25 mouse cellular contexts compared by ENCODE assay signal in the genomic region with DNA sequence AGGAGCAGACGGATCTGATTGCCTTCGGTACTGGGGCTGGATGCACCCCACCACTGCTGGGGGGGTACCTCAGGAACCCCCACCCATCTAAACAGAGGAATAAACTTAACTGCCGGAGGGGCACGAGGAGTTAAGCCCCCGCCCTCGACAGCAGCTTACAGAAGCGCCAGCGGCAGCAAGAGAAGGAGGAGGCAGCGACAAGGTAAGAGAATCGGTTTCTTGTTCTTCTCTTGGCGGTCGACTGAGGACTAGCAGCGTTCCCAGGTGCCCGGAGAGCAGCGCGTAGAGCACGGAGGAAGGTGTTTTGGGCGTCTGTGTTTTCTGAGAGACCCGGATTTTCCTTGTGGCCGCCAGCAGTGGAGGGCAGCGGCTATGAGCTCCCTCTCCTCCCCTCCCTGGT. TPM values are rescaled to one million over a fixed set of nuclear protein-coding genes. Genes with fewer than 3 reads are reported as not detected.
A peak's percentile ranks its signal among the peaks of the same experiment; 100 is the strongest.
DNase-seq lines count a peak whose midpoint lies in the region; ATAC-seq and TF ChIP-seq lines count a peak whose summit lies in the region.
"Had no signal": no experiment of that assay in that cellular context is flagged by ENCODE, and none has a peak within 500 bp of the region (broad histone marks: within the 10 kb centered on the region; RNA-seq: fewer than 3 reads in every experiment).

No protein-coding gene starts in this region.

- H3K36me3 ChIP-seq in kidney, embryonic 14.5 days (ENCODE audit: control insufficient read depth, insufficient read depth, low read length), result no peaks in the 10 kb centered on the region
- H3K36me3 ChIP-seq in CH12.LX (replicated peaks in 1 of 2; ENCODE audit: control insufficient read depth in 1 of 2, insufficient read depth in 1 of 2, low read length in 1 of 2) (no peaks in the 10 kb centered on the region), myocyte (ENCODE audit: control insufficient read depth, insufficient read depth) (no peaks in the 10 kb centered on the region)
- H3K36me3 ChIP-seq in intestine, embryonic 16.5 days (ENCODE audit: control insufficient read depth, insufficient read depth, low read length), result no peaks in the 10 kb centered on the region
- H3K36me3 ChIP-seq: lung, embryonic 15.5 days; midbrain, embryonic 12.5 days had no signal

- WGBS in kidney, embryonic 14.5 days, result 3% methylated on average over 21 of the region's 21 CpGs
- 2% methylated on average over 21 of the region's 21 CpGs for WGBS in intestine, embryonic 16.5 days

- dilution Hi-C loops in CH12.LX (cut with MboI; ENCODE audit: extremely low pct_ligation_motif_present, extremely low pct_unique_long_range_greater_than_20kb, low sequenced_read_pairs), result no loop called here

- H3K4me2 ChIP-seq in kidney, embryonic 14.5 days (replicated peaks; ENCODE audit: low read depth, low read length), result peak overlapping the region; percentile 89
- peak overlapping the region; percentile 0; the same call in 1 of the 2 replicates for H3K4me2 ChIP-seq in CH12.LX (ENCODE audit: insufficient read depth, low read depth, poor library complexity, severe bottlenecking)
- peak overlapping the region; percentile 23; the same call in 1 of the 2 replicates for H3K4me2 ChIP-seq in intestine, embryonic 16.5 days (ENCODE audit: low read depth, low read length)
- H3K4me2 ChIP-seq in myocyte (ENCODE audit: low read depth), result peak overlapping the region; percentile 98
- H3K4me2 ChIP-seq: forebrain, embryonic 13.5 days; lung, embryonic 15.5 days; midbrain, embryonic 12.5 days had no signal

- ATAC-seq in kidney, embryonic 14.5 days (ENCODE audit: low FRiP score, low TSS enrichment), result no peak
- no peak for ATAC-seq in intestine, embryonic 16.5 days
- ATAC-seq: forebrain, embryonic 13.5 days had no signal

- H3K79me2 ChIP-seq in CH12.LX (replicated peaks; ENCODE audit: control insufficient read depth, extremely low read depth, insufficient read depth, poor library complexity, severe bottlenecking) (no peaks in the 10 kb centered on the region), myocyte (ENCODE audit: control insufficient read depth, insufficient read depth) (peaks cover 100% of the 10 kb centered on the region)

- no peak for TF ChIP-seq EP300 in CH12.LX (IDR thresholded peaks at IDR 0.05; ENCODE audit: low read length)

- H3K4me1 ChIP-seq in kidney, embryonic 14.5 days (ENCODE audit: control insufficient read depth, insufficient read depth, low read length), result peaks cover 4% of the 10 kb centered on the region; the same call in 1 of the 2 replicates
- H3K4me1 ChIP-seq in CH12.LX (ENCODE audit: control insufficient read depth in 1 of 2, insufficient read depth in 2 of 2), result peaks cover 5 to 8% of the 10 kb centered on the region in 2 experiments
- peaks cover 3% of the 10 kb centered on the region; the same call in 1 of the 2 replicates for H3K4me1 ChIP-seq in intestine, embryonic 16.5 days (ENCODE audit: control insufficient read depth, insufficient read depth, low read length)
- H3K4me1 ChIP-seq: forebrain, embryonic 13.5 days; midbrain, embryonic 12.5 days had no signal

- H3K9me3 ChIP-seq in kidney, embryonic 14.5 days (ENCODE audit: control insufficient read depth, low read length), result no peaks in the 10 kb centered on the region
- H3K9me3 ChIP-seq in CH12.LX (replicated peaks; ENCODE audit: low read length), result no peaks in the 10 kb centered on the region
- H3K9me3 ChIP-seq in intestine, embryonic 16.5 days (ENCODE audit: control insufficient read depth, low read length), result no peaks in the 10 kb centered on the region
- H3K9me3 ChIP-seq: forebrain, embryonic 13.5 days; lung, embryonic 15.5 days; midbrain, embryonic 12.5 days had no signal

- H3K4me3 ChIP-seq in kidney, embryonic 14.5 days (ENCODE audit: low read length), result peak overlapping the region; percentile 70
- no peak overlapping the region for H3K4me3 ChIP-seq in CH12.LX (replicated peaks in 1 of 3; ENCODE audit: low read depth in 2 of 3, low read length in 2 of 3, poor library complexity in 1 of 3)
- H3K4me3 ChIP-seq in intestine, embryonic 16.5 days (ENCODE audit: low read length), result no peak overlapping the region
- peak overlapping the region; percentile 21 for H3K4me3 ChIP-seq in myocyte
- H3K4me3 ChIP-seq: erythroblast, embryonic 14.5 days; forebrain, embryonic 13.5 days; layer of hippocampus, adult 2 months; lung, embryonic 15.5 days; midbrain, embryonic 12.5 days had no signal

- peak overlapping the region; percentile 3 for H3ac ChIP-seq in myocyte (ENCODE audit: control insufficient read depth, insufficient read length)

- DNase-seq in kidney, adult 11 months, result no peak
- no peak for DNase-seq in CH12.LX (ENCODE audit: extremely low read depth)
- no peak for DNase-seq in heart, postnatal 10 days
- no peak for DNase-seq in urinary bladder, postnatal 10 days (ENCODE audit: low spot score)
- DNase-seq: adrenal gland, adult 8-10 months; cerebellum, adult 9-11 months; layer of hippocampus, postnatal 36 days; right cerebral cortex, adult 18-20 months; thymus, postnatal 25 days had no signal

- intact Hi-C loops in heart, postnatal 10 days (cut with DNase I), result no loop called here

- no peak for TF ChIP-seq RAD21 in CH12.LX (IDR thresholded peaks at IDR 0.05; ENCODE audit: low read depth, low read length)

- H3K27me3 ChIP-seq in kidney, embryonic 14.5 days (ENCODE audit: control insufficient read depth, insufficient read depth, low read length), result peaks cover 14% of the 10 kb centered on the region
- H3K27me3 ChIP-seq in CH12.LX (replicated peaks) (peaks cover 95% of the 10 kb centered on the region), myocyte (ENCODE audit: control insufficient read depth, insufficient read depth, insufficient read length) (no peaks in the 10 kb centered on the region)
- H3K27me3 ChIP-seq in intestine, embryonic 16.5 days (replicated peaks; ENCODE audit: control insufficient read depth, insufficient read depth, low read length), result peaks cover 89% of the 10 kb centered on the region

- TF ChIP-seq POLR2A in CH12.LX (IDR thresholded peaks at IDR 0.05; ENCODE audit: low read depth, low read length) (no peak), myocyte (IDR thresholded peaks at IDR 0.05; ENCODE audit: insufficient read length, low read depth) (no peak)

- no peak for TF ChIP-seq CTCF in CH12.LX (conservative IDR thresholded peaks at IDR 0.05 in 1 of 2, IDR thresholded peaks at IDR 0.05 in 1 of 2; ENCODE audit: low read depth in 2 of 2, low read length in 2 of 2)

- peak overlapping the region; percentile 89 for H3K27ac ChIP-seq in kidney, embryonic 14.5 days (ENCODE audit: low read depth, low read length)
- no peak overlapping the region for H3K27ac ChIP-seq in CH12.LX (ENCODE audit: insufficient read depth, low read depth)
- H3K27ac ChIP-seq in intestine, embryonic 16.5 days (ENCODE audit: low read length), result no peak overlapping the region
- H3K27ac ChIP-seq: forebrain, embryonic 13.5 days; layer of hippocampus, adult 2 months; liver, embryonic 14.5 days; lung, embryonic 15.5 days; macrophage; midbrain, embryonic 12.5 days had no signal

- H3K9ac ChIP-seq in kidney, embryonic 14.5 days (ENCODE audit: low read depth, low read length), result peak overlapping the region; percentile 80
- no peak overlapping the region for H3K9ac ChIP-seq in CH12.LX (ENCODE audit: insufficient read depth, low read depth)
- no peak overlapping the region for H3K9ac ChIP-seq in intestine, embryonic 16.5 days (ENCODE audit: low read depth, low read length)
- H3K9ac ChIP-seq: forebrain, embryonic 13.5 days; liver, embryonic 14.5 days; lung, embryonic 15.5 days; midbrain, embryonic 12.5 days had no signal

- in situ Hi-C loops in CH12.LX (cut with MboI; ENCODE audit: low pct_ligation_motif_present, low pct_unique_long_range_greater_than_20kb, low sequenced_read_pairs), result no loop called here

RNA-seq across cellular contexts. Expression of gene Hoxc9, which starts 4.0 kb away (rescaled TPM):
- polyA plus RNA-seq in kidney, embryonic 14.5 days (2014; fragmentation: Nextera tagmentation; extraction: Ambion mirVana), result 10.3 and 10.7 TPM in 2 replicates
- not detected in 2 replicates for total RNA-seq in CH12.LX (2012; rRNA removed)
- total RNA-seq in CH12.LX (2014; rRNA removed), result 0.12 TPM in 1 of 2 replicates, not detected in the other
- polyA plus RNA-seq in CH12.LX (2012; ENCODE audit: insufficient read length, low read depth), result 0.20 and 0.26 TPM in 2 replicates
- polyA plus RNA-seq in intestine, embryonic 16.5 days (2015; fragmentation: Nextera tagmentation; extraction: Ambion mirVana), result 0.49 and 0.76 TPM in 2 replicates
- polyA plus RNA-seq in myocyte (2012; fragmentation: generic; extraction: Trizol), result 10.5 TPM
- not detected for total RNA-seq in heart, postnatal 10 days (2021)
- total RNA-seq: layer of hippocampus, adult 2 months; layer of hippocampus, postnatal 36 days; left cerebral cortex, postnatal 36 days had no signal
- polyA plus RNA-seq: cortical plate, adult 2 months; embryonic facial prominence, embryonic 11.5 days; erythroblast, embryonic 14.5 days; forebrain, embryonic 13.5 days; heart, postnatal 0 days; hindbrain, embryonic 11.5 days; lung, embryonic 15.5 days; macrophage; midbrain, embryonic 12.5 days had no signal

RNA-seq across cellular contexts. Expression of gene Hoxc5, which starts 5.0 kb away (rescaled TPM):
- 5.1 and 5.8 TPM in 2 replicates for polyA plus RNA-seq in kidney, embryonic 14.5 days (2014; fragmentation: Nextera tagmentation; extraction: Ambion mirVana)
- not detected in 2 replicates for total RNA-seq in CH12.LX (2012; rRNA removed)
- total RNA-seq in CH12.LX (2014; rRNA removed), result 0.15 TPM in 1 of 2 replicates, not detected in the other
- 0.16 and 0.22 TPM in 2 replicates for polyA plus RNA-seq in CH12.LX (2012; ENCODE audit: insufficient read length, low read depth)
- polyA plus RNA-seq in intestine, embryonic 16.5 days (2015; fragmentation: Nextera tagmentation; extraction: Ambion mirVana), result 6.8 and 7.2 TPM in 2 replicates
- 1.2 TPM for polyA plus RNA-seq in myocyte (2012; fragmentation: generic; extraction: Trizol)
- under 1 TPM; 0.12 to 0.15 TPM for total RNA-seq in heart, postnatal 10 days (2021)
- total RNA-seq: layer of hippocampus, adult 2 months; layer of hippocampus, postnatal 36 days; left cerebral cortex, postnatal 36 days had no signal
- polyA plus RNA-seq: cortical plate, adult 2 months; erythroblast, embryonic 14.5 days; forebrain, embryonic 13.5 days; heart, postnatal 0 days; macrophage; midbrain, embryonic 12.5 days had no signal

RNA-seq across cellular contexts. Expression of gene Hoxc10, which starts 5.7 kb away (rescaled TPM):
- 62.9 and 64.5 TPM in 2 replicates for polyA plus RNA-seq in kidney, embryonic 14.5 days (2014; fragmentation: Nextera tagmentation; extraction: Ambion mirVana)
- total RNA-seq in CH12.LX (2012; rRNA removed) (not detected in 2 replicates), CH12.LX (2014; rRNA removed) (not detected in 2 replicates)
- polyA plus RNA-seq in CH12.LX (2012; ENCODE audit: insufficient read length, low read depth) (0.11 and 0.12 TPM in 2 replicates), myocyte (2012; fragmentation: generic; extraction: Trizol) (43.5 TPM)
- polyA plus RNA-seq in intestine, embryonic 16.5 days (2015; fragmentation: Nextera tagmentation; extraction: Ambion mirVana), result 1.1 and 1.3 TPM in 2 replicates
- not detected for total RNA-seq in heart, postnatal 10 days (2021)
- total RNA-seq: layer of hippocampus, adult 2 months; layer of hippocampus, postnatal 36 days; left cerebral cortex, postnatal 36 days had no signal
- polyA plus RNA-seq: cortical plate, adult 2 months; embryonic facial prominence, embryonic 11.5 days; erythroblast, embryonic 14.5 days; forebrain, embryonic 13.5 days; heart, postnatal 0 days; hindbrain, embryonic 11.5 days; liver, embryonic 14.5 days; lung, embryonic 15.5 days; macrophage; midbrain, embryonic 12.5 days; small intestine, adult 2 months had no signal

RNA-seq across cellular contexts. Expression of gene Hoxc11, which starts 18.0 kb away (rescaled TPM):
- 2.9 and 4.4 TPM in 2 replicates for polyA plus RNA-seq in kidney, embryonic 14.5 days (2014; fragmentation: Nextera tagmentation; extraction: Ambion mirVana)
- total RNA-seq in CH12.LX (2012; rRNA removed) (not detected in 2 replicates), CH12.LX (2014; rRNA removed) (not detected in 2 replicates)
- polyA plus RNA-seq in CH12.LX (2012; ENCODE audit: insufficient read length, low read depth) (not detected in 2 replicates), myocyte (2012; fragmentation: generic; extraction: Trizol) (20.5 TPM)
- polyA plus RNA-seq in intestine, embryonic 16.5 days (2015; fragmentation: Nextera tagmentation; extraction: Ambion mirVana), result 0.06 TPM in 1 of 2 replicates, not detected in the other
- not detected for total RNA-seq in heart, postnatal 10 days (2021)
- total RNA-seq: adrenal gland, adult 8-10 months; layer of hippocampus, adult 2 months; layer of hippocampus, postnatal 36 days; left cerebral cortex, postnatal 36 days had no signal
- polyA plus RNA-seq: cortical plate, adult 2 months; embryonic facial prominence, embryonic 11.5 days; erythroblast, embryonic 14.5 days; forebrain, embryonic 13.5 days; heart, postnatal 0 days; hindbrain, embryonic 11.5 days; liver, embryonic 14.5 days; lung, embryonic 15.5 days; macrophage; midbrain, embryonic 12.5 days; small intestine, adult 2 months had no signal

RNA-seq across cellular contexts. Expression of gene Hoxc8, which starts 18.2 kb away (rescaled TPM):
- polyA plus RNA-seq in kidney, embryonic 14.5 days (2014; fragmentation: Nextera tagmentation; extraction: Ambion mirVana), result 12.6 and 13.8 TPM in 2 replicates
- not detected in 2 replicates for total RNA-seq in CH12.LX (2012; rRNA removed)
- total RNA-seq in CH12.LX (2014; rRNA removed), result not detected in 2 replicates
- not detected in 2 replicates for polyA plus RNA-seq in CH12.LX (2012; ENCODE audit: insufficient read length, low read depth)
- 4.5 and 4.9 TPM in 2 replicates for polyA plus RNA-seq in intestine, embryonic 16.5 days (2015; fragmentation: Nextera tagmentation; extraction: Ambion mirVana)
- 0.71 TPM for polyA plus RNA-seq in myocyte (2012; fragmentation: generic; extraction: Trizol)
- not detected for total RNA-seq in heart, postnatal 10 days (2021)
- total RNA-seq: layer of hippocampus, adult 2 months; layer of hippocampus, postnatal 36 days; left cerebral cortex, postnatal 36 days had no signal
- polyA plus RNA-seq: cortical plate, adult 2 months; embryonic facial prominence, embryonic 11.5 days; erythroblast, embryonic 14.5 days; forebrain, embryonic 13.5 days; heart, postnatal 0 days; hindbrain, embryonic 11.5 days; lung, embryonic 15.5 days; macrophage; midbrain, embryonic 12.5 days had no signal

Comparison
In these comparisons a context has a peak if more than half of its experiments do, and no peak if none do; other contexts are left out.
1. H3K4me2 ChIP-seq: peak in every context shown above with its lines; median percentile 98 in myocyte; 89 in kidney, embryonic 14.5 days; 23 in intestine, embryonic 16.5 days; 0 in CH12.LX.
2. H3K4me3 ChIP-seq: peak in kidney, embryonic 14.5 days (single experiment) and myocyte (single experiment); none in CH12.LX (0 of 3) and intestine, embryonic 16.5 days (single experiment).
3. RNA of gene Hoxc10, which starts 5.7 kb away (polyA plus RNA-seq): 62.9 to 64.5 TPM in kidney, embryonic 14.5 days and 43.5 TPM in myocyte (single experiment); 1.1 to 1.3 TPM in intestine, embryonic 16.5 days and 0.11 to 0.12 TPM in CH12.LX; every median in the first group is over 10 times any median in the second.